Mouse (Mus musculus) myocyte (in vitro differentiated cells): ENCODE data around the gene Nme3. TPM values are rescaled to one million over a fixed set of nuclear protein-coding genes. Genes with fewer than 3 reads are reported as not detected.

Source experiments
- H3K27me3 ChIP-seq: one replicate; pipeline ENCODE4 v1.6.1; 2011; ENCODE audit not compliant: control insufficient read depth, insufficient read depth, insufficient read length
- H3K36me3 ChIP-seq: one replicate; pipeline ENCODE4 v1.6.1; 2011; ENCODE audit not compliant: control insufficient read depth, insufficient read depth
- H3K4me2 ChIP-seq: one replicate; pipeline ENCODE4 v1.6.1; 2011; ENCODE audit warnings: low read depth, control low read depth
- H3K4me3 ChIP-seq: one replicate; pipeline ENCODE4 v1.5.1; 2011; ENCODE audit warnings: mild to moderate bottlenecking, control low read depth, moderate library complexity
- H3K79me2 ChIP-seq: one replicate; pipeline ENCODE4 v1.6.1; 2011; ENCODE audit not compliant: control insufficient read depth, insufficient read depth
- H3ac ChIP-seq: one replicate; pipeline ENCODE4 v1.6.1; 2011; ENCODE audit not compliant: control insufficient read depth, insufficient read length
- CEBPB ChIP-seq: IDR thresholded peaks from 2 replicates; pipeline ENCODE4 v1.6.1; 2011; ENCODE audit warnings: mild to moderate bottlenecking, moderate library complexity; ENCODE audit not compliant: poor library complexity, insufficient read depth, severe bottlenecking
- E2F4 ChIP-seq: IDR thresholded peaks from one replicate; pipeline ENCODE4 v1.6.1; 2011; ENCODE audit warnings: mild to moderate bottlenecking, control low read depth, moderate library complexity; ENCODE audit not compliant: insufficient read depth
- MAX ChIP-seq: IDR thresholded peaks from one replicate; pipeline ENCODE4 v1.6.1; 2011; ENCODE audit warnings: low read depth, mild to moderate bottlenecking, control low read depth
- MYOD1 ChIP-seq, 3 experiments: IDR thresholded peaks; one replicate each; pipeline ENCODE4 v1.6.1; 2011; ENCODE audit warnings: control low read depth in 2 of 3, low read depth in 2 of 3, mild to moderate bottlenecking in 2 of 3, moderate library complexity in 1 of 3; ENCODE audit not compliant: insufficient read length in 2 of 3, control insufficient read depth in 1 of 3
- MYOG ChIP-seq, 3 experiments: IDR thresholded peaks; one replicate each; pipeline ENCODE4 v1.6.1; 2011; ENCODE audit warnings: control low read depth in 2 of 3, low read depth in 2 of 3, mild to moderate bottlenecking in 2 of 3; ENCODE audit not compliant: insufficient read length in 2 of 3, control insufficient read depth in 1 of 3, insufficient read depth in 1 of 3
- POLR2A ChIP-seq: IDR thresholded peaks from one replicate; pipeline ENCODE4 v1.6.1; 2011; ENCODE audit warnings: low read depth, mild to moderate bottlenecking, control low read depth, moderate library complexity; ENCODE audit not compliant: insufficient read length
- POLR2AphosphoS2 ChIP-seq: IDR thresholded peaks from one replicate; pipeline ENCODE4 v1.6.1; 2011; ENCODE audit warnings: low read depth, control low read depth; ENCODE audit not compliant: insufficient read length
- REST ChIP-seq: IDR thresholded peaks from one replicate; pipeline ENCODE4 v1.6.1; 2011; ENCODE audit warnings: mild to moderate bottlenecking, control low read depth, moderate library complexity; ENCODE audit not compliant: insufficient read depth, insufficient read length
- SRF ChIP-seq: IDR thresholded peaks from one replicate; pipeline ENCODE4 v1.6.1; 2011; ENCODE audit warnings: low read depth; ENCODE audit not compliant: control insufficient read depth, insufficient read length
- TCF12 ChIP-seq: IDR thresholded peaks from one replicate; pipeline ENCODE4 v1.6.1; 2011; ENCODE audit warnings: mild to moderate bottlenecking, control low read depth; ENCODE audit not compliant: poor library complexity, insufficient read depth, severe bottlenecking
- TCF3 ChIP-seq: IDR thresholded peaks from one replicate; pipeline ENCODE4 v1.6.1; 2011; ENCODE audit warnings: low read depth, control low read depth; ENCODE audit not compliant: insufficient read length
- USF1 ChIP-seq: IDR thresholded peaks from one replicate; pipeline ENCODE4 v1.6.1; 2011; ENCODE audit warnings: low read depth, mild to moderate bottlenecking, control low read depth, moderate library complexity
- polyA plus RNA-seq: library from polyadenylated mRNA; unstranded; fragments of >200 nt; fragmentation: generic; extraction: Trizol; gene quantifications from one replicate; pipeline ENCODE4 v1.2.1, GENCODE M21; 2012; ENCODE audit warnings: missing spikeins

Gene Nme3
- polyA plus RNA-seq, 1 experiment = 23.7 TPM

DNA sequence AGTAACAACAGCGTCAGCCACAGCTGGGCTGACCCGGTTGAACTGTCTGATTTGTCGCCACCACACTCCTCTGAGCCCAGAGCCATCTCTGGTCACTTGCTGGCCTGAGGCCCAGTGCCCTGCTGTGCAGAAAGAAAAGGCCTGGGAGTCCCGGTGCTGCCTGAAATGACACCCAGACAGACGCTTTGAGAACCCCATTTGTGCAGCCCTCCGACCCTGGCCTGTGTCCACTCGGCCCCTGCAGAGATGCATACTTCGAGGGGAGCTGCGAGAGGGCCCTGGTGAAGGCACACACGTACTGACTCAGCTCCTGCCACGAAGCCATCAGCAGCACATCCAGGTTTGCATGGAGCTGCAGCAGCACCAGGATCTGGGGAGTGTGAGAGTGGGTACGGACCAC, 3.5 kb upstream of the Nme3 start:
- H3K4me2 ChIP-seq = no peak overlapping the region
- no peaks in the 10 kb centered on the region for H3K27me3 ChIP-seq
- H3K79me2 ChIP-seq = peaks cover 12% of the 10 kb centered on the region
- H3K36me3 ChIP-seq = peaks cover 5% of the 10 kb centered on the region
- H3ac ChIP-seq = no peak overlapping the region
- no peak overlapping the region for H3K4me3 ChIP-seq
- TF ChIP-seq MYOG (IDR thresholded peaks at IDR 0.05; ENCODE audit: control insufficient read depth in 1 of 3, insufficient read depth in 1 of 3, insufficient read length in 2 of 3, low read depth in 2 of 3) (no peak), POLR2AphosphoS2 (peak; percentile 27)

DNA sequence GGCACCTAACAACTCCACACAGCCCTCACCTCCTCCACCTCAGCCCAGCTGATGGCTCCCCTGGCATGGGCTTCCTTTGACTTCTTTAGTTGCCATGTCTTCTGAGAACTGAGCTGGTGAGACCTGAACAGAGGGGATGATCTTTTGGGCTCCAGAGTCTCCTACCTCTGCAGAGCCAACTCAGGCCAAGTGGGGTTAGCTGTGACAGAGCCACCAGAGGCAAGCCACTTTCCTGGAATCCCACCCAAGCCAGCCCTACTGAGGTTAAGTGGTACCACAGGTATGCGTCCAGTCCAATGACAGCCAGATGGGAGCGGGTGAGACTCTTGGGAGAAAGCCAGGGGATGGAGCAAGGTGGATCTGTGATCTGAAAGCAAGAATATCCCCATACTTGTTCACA, 3.0 kb upstream of the Nme3 start:
- Histone ChIP-seq H3K79me2 (peaks cover 12% of the 10 kb centered on the region), H3K4me2 (no peak overlapping the region), H3ac (no peak overlapping the region), H3K36me3 (peaks cover 5% of the 10 kb centered on the region), H3K4me3 (peak overlapping the region; percentile 97), H3K27me3 (no peaks in the 10 kb centered on the region)
- no peak for TF ChIP-seq SRF
- no peak for TF ChIP-seq MYOG (IDR thresholded peaks at IDR 0.05; ENCODE audit: control insufficient read depth in 1 of 3, insufficient read depth in 1 of 3, insufficient read length in 2 of 3, low read depth in 2 of 3)
- TF ChIP-seq USF1 = no peak
- TF ChIP-seq CEBPB = no peak
- no peak for TF ChIP-seq MYOD1 (IDR thresholded peaks at IDR 0.05; ENCODE audit: control insufficient read depth in 1 of 3, insufficient read length in 2 of 3, low read depth in 2 of 3)
- no peak for TF ChIP-seq POLR2AphosphoS2
- TF ChIP-seq POLR2A = no peak
- TF ChIP-seq MAX = no peak

DNA sequence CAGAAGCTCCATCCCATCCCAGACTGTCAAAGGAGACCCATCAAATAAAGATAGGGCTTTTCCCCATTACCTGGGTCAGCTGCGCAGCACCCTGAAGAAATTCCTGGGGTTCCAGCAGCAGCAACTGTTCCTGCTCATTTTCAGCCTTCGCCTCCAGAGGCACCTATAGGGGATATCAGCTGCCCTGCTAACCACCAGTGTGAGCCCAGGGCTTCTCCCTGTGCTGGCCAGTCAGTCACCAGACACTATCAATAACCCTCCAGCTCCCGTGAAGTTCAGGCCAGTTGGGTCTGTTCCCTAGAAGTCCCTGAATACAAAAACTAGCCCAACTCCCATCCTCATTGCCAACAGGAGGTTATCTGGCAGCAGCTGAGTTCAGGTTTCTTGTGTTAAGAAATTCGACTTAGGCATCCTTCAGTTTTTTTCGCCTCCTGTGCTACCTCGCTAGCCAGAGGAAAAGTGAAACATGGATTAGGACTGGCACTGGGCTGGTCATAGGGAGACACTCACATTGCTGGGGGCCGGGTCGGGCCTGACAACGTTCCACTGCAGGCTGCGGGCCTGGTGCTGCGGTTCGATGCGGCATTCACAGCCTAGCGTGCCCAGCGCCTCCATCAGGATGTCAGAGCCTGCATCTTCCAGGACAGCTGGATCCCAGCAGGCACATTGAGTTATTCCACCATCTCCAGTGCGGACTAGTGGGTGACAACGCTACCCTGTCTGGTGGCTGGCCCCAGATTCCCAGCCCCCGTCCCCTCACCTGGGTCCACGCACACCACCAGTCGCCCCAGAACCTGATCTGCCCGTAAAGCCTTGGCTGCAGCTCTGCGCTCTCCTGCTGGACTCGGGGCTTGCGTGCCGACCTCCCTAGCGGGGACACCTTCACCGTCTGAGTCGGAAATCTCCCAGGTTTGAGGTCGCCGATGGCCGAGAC, 2.0 kb upstream of the Nme3 start:
- H3ac ChIP-seq = peak overlapping the region; percentile 82
- no peaks in the 10 kb centered on the region for H3K27me3 ChIP-seq
- peaks cover 5% of the 10 kb centered on the region for H3K36me3 ChIP-seq
- H3K79me2 ChIP-seq = peaks cover 12% of the 10 kb centered on the region
- no peak for TF ChIP-seq REST
- peak in 1 of 3 experiments; percentile 6 for TF ChIP-seq MYOD1 (IDR thresholded peaks at IDR 0.05; ENCODE audit: control insufficient read depth in 1 of 3, insufficient read length in 2 of 3, low read depth in 2 of 3)
- peak overlapping the region; percentile 94 for H3K4me2 ChIP-seq
- H3K4me3 ChIP-seq = peak overlapping the region; percentile 97

DNA sequence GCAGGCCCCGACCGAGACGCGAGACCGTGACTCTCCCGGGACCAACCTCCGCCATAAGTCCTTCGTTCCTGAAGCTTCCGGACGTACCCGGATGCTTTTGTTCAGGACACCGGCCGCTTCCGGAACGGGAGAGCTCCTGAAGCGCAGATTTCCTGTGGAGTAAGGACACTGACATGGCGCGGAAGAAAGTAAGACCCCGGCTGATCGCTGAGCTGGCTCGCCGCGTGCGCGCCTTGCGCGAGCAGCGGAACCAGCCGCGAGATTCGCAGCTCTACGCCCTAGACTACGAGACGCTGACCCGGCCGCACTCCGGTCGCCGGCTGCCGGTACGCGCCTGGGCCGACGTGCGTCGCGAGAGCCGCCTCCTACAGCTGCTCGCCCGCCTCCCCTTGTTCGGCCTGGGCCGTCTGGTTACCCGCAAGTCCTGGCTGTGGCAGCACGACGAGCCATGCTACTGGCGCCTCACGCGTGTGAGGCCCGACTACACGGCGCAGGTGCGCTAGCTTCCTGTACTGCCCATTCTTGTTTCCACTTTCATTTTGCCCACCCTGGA, 1.2 kb upstream of the Nme3 start, which contains the start of the genes Eme2 and Mrps34:
Gene Eme2 (minus strand): TSS at position 93 of the 553 bp plus-strand sequence.
Gene Mrps34 (plus strand): TSS at position 122 of the 553 bp plus-strand sequence.
- Histone ChIP-seq H3K27me3 (no peaks in the 10 kb centered on the region), H3K4me3 (peak within 1 kb of the TSS; percentile 97), H3K4me2 (peak within 1 kb of the TSS; percentile 99), H3K79me2 (peaks cover 12% of the 10 kb centered on the region), H3ac (peak within 1 kb of the TSS; percentile 82), H3K36me3 (peaks cover 5% of the 10 kb centered on the region)
- TF ChIP-seq POLR2AphosphoS2 (peak; percentile 86), TCF3 (no peak), POLR2A (peak; percentile 71), MYOD1 (IDR thresholded peaks at IDR 0.05; ENCODE audit: control insufficient read depth in 1 of 3, insufficient read length in 2 of 3, low read depth in 2 of 3) (peak in 1 of 3 experiments; percentile 51), SRF (no peak), MYOG (IDR thresholded peaks at IDR 0.05; ENCODE audit: control insufficient read depth in 1 of 3, insufficient read depth in 1 of 3, insufficient read length in 2 of 3, low read depth in 2 of 3) (peak in 1 of 3 experiments; percentile 63)

DNA sequence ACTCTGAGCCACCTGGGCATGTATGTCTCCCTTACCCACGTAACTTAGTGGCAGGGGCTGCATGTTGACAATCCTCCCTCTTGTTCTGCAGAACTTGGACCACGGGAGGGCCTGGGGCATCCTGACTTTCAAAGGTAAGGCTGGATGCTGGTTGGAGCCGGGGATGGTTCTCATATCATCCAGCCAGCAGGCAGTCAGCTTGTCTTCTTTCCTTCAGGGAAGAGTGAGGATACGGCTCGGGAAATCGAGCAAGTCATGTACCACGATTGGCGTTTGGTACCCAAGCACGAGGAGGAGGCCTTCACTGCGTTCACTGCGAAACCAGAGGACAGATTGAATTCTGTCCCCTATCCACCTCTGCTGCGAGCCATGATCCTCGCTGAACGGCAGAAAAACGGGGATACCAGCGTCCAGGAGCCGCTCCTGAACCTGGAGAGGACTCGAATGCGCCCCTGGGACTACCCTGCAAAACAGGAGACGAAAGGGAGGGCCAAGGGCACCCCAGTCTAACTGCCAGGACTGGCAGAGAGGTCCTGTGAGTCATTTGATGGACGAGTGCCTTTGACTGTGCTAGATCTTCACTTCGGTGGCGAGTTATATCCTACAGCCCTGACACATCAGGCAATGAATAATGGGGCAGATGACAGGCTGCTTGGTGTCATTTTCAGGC, 594 bp upstream of the Nme3 start:
- Histone ChIP-seq H3K27me3 (no peaks in the 10 kb centered on the region), H3ac (peak overlapping the region; percentile 82), H3K4me3 (peak overlapping the region; percentile 97), H3K36me3 (peaks cover 5% of the 10 kb centered on the region), H3K4me2 (peak overlapping the region; percentile 99), H3K79me2 (peaks cover 12% of the 10 kb centered on the region)
- TF ChIP-seq POLR2A = no peak
- TF ChIP-seq E2F4 = no peak
- no peak for TF ChIP-seq SRF
- no peak for TF ChIP-seq USF1
- no peak for TF ChIP-seq MAX
- no peak for TF ChIP-seq TCF12
- TF ChIP-seq REST = no peak
- no peak for TF ChIP-seq CEBPB
- TF ChIP-seq MYOG (IDR thresholded peaks at IDR 0.05; ENCODE audit: control insufficient read depth in 1 of 3, insufficient read depth in 1 of 3, insufficient read length in 2 of 3, low read depth in 2 of 3) = no peak
